Mouse (Mus musculus): Measurements from ENCODE around the gene Atad5.

DNA sequence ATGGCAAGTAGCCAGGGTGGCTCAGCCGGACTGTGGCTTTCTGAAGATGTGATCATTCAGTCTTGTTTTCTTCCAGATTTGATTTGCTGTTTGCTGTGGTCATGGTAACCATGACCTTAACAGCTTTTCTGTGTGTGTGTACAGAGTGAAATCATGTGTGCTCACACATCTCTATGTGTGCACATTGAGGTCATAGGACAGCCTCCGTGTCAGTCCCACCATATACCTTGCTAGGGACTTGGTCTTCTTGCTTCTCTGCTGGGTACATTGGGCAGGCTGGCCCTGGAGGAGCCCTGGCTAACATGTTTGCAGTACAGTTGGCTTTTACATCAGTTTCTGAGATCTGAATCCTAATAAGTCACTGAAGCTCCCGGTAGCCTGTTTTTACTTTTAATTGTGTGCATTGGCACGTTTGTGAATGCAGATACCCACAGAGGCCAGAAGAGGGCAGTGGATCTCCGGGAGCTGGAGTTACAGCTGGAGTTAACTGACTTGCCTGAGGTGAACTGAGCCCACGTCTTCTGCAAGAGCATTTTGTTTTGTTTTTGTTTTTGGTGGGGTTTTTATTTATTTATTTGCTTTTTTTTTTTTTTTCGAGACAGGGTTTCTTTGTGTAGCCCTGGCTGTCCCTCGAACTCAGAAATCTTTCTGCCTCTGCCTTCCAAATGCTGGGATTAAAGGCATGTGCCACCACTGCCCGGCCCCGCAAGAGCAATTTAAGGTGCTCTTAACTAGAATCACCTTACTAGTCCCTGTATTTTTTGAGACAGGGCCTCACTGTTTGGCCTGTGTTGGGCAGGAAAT, 46.4 kb upstream of the Atad5 start:
- TF ChIP-seq CTCF (IDR thresholded peaks at IDR 0.05; ENCODE audit: extremely low read depth, insufficient read depth, insufficient read length, insufficient replicate concordance) (peak; percentile 76; the same call in 1 of the 2 replicates), POLR2A (IDR thresholded peaks at IDR 0.05; ENCODE audit: low read depth, low read length) (no peak)
